Mouse (Mus musculus): Measurements from ENCODE around the gene Tcte1.

Tcte1 gene

DNA sequence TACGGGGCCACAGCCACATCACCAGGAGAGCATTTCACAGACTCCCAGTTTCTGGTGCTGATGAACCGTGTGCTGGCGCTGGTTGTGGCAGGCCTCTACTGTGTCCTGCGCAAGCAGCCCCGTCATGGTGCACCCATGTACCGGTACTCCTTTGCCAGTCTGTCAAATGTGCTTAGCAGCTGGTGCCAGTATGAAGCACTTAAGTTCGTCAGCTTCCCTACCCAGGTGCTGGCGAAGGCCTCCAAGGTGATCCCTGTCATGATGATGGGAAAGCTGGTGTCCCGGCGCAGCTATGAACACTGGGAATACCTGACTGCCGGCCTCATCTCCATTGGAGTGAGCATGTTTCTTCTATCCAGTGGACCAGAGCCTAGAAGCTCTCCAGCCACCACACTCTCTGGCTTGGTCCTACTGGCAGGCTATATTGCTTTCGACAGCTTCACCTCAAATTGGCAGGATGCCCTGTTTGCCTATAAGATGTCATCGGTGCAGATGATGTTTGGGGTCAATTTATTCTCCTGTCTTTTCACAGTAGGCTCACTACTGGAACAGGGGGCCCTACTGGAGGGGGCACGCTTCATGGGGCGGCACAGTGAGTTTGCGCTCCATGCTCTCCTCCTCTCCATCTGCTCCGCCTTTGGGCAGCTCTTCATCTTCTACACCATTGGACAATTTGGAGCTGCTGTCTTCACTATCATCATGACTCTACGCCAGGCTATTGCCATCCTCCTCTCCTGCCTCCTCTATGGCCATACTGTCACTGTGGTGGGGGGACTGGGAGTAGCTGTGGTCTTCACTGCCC lies 43.3 kb downstream of the Tcte1 start:
- DNase-seq: no peak

DNA sequence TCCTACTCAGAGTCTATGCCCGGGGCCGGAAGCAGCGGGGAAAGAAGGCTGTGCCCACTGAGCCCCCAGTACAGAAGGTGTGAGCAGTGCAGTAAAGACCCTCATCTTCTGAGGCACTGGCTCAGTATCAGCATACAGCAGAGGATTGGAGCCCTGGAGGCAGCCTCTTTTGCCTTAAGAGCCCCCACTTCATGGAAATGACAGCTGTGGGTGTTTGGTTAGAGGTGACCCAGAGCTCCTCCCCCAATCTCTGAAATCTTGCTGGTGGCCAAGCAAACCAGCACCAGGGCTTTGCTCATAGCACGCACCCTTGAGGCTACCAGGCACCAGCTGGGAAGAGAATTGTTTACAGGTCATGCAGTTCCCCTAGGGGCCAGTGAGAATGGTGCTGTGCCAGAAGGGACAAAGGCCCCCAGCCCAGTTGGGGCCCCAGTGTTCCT lies 43.9 kb downstream of the Tcte1 start:
- DNase-seq: no peak

DNA sequence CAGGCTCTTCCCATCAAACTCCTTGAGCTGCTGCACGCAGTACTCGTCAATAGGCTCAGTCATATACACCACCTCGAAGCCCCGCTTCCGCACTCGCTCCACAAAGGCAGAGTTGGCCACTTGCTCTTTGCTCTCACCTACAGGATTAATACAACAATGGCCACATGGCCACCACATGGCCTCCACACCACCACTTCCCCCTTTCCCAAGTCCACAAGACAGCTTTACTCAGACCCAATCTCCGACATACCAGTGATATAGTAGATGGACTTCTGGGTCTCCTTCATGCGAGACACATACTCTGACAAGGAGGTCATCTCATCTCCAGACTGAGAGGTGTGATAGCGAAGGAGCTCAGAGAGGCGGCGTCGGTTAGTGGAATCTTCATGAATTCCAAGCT lies 45.8 kb downstream of the Tcte1 start:
- no peak for DNase-seq

DNA sequence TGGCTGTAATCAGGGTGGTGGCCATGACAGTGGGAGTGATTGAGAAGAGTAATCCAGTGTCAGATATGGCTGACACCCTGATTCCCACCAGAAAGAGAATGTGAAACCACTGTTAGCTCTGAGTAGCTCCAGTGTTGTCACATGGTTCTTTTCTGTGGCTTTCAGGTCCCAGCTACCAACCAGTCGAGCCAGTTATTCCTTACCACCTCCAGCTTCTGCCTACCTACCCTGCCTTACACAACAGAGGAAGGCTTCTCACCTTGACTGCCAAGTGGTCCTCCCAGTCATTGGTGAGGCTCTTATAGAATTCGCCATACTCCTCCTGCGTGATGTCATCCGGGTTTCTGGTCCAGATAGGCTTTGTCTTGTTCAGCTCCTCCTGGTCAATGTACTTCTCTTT lies 46.8 kb downstream of the Tcte1 start:
- no peak for DNase-seq

DNA sequence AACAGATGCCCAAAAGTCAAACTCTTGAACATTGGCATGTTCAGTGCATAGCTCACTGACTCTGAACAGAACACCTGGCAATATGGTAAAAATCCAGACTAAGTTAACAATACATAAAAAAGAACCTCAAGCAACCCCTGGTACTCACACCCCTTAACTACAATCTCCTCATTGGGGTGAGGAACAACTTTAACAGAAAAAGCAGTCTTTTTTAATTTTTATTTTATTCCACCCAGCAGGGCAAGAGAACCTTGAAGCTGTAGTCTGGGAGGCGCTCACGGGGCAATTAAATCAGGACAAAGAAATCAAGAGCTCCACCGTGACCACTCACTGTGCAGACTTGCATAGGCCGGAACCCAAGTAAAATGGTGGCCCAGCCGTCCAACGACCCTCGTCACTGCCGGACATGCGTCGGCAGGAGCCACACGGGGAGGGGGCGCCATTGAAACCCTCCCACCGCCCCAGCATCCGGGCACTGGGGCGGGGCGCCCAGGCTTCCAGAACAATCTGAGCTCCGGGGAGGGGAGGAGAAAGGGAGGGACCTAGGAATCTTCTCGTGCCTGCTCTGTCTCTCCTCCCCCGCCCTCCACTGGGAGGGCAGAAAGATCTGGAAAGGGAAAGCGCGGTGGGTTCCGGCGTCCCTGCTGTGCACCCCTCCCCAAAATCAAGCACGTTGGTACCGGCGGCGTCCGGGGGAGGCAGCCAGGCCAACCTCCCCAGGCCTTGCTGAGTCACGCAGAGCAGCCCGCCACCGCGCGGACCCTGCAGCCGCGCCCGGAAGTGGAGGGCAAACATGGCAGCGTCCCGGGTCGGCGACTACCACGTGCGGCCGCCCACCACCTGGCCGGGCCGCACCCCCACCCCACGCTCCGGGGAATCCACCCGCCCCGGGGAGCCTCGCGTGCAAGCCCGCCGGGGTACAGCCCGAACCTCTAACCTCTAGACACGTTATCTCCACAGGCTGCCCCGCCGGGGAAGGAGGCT lies 49.2 kb downstream of the Tcte1 start:
- DNase-seq: peak; percentile 82

DNA sequence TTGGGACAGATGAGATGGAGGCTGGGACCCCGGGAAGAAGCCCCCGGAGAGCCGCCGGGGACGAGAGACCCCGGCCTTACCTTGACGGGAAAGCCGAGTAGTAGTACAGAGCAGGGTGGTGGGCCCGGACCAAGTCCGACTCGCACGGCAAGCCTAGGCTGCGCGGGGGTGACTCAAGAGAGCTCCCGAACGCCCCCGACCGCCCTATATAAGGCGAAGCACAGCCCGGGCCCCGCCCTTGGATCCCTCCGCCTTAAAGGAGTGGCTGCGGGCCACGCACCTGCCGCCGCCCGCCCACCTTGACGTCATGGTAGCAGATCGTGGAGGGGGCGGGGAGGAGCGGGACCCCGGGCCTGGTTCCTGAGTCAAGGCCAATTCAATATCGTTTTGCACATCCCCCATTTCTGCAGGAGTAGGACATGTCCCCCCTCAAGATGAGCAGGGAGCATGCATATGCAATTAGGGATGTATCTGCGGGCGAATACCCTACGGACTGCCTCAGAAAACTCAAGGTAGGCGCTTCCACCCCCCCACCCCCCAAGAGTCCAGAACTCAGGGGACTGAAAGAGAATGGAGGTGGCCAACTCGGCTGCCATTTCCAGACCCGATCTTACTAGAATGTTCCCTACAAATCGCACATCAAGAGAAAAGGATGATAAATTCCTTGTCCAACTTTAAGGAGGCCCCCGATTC lies 50.0 kb downstream of the Tcte1 start, which contains the start of gene Hsp90ab1:
Gene Hsp90ab1, minus strand, starts transcription at position 185 of the 693 bp plus-strand sequence.
- peak; percentile 98 for DNase-seq

DNA sequence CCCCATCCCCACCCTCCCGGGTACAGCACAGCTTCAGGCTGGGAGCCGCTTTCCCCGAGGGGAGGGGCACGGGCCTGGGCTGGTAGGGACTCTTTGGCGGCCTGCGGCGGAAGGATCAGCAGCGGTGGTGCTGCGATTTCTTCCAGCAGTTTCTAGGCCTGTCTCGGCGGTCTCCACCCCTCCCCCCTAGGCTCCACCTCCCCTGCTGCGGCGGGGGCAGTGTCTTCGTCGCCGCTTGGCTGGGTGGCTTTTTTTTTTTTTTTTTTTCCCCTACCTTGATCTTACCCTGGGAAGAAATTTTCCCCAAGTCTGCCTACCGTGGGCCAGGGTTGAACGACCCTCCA lies 50.5 kb downstream of the Tcte1 start:
- DNase-seq: peak; percentile 99

DNA sequence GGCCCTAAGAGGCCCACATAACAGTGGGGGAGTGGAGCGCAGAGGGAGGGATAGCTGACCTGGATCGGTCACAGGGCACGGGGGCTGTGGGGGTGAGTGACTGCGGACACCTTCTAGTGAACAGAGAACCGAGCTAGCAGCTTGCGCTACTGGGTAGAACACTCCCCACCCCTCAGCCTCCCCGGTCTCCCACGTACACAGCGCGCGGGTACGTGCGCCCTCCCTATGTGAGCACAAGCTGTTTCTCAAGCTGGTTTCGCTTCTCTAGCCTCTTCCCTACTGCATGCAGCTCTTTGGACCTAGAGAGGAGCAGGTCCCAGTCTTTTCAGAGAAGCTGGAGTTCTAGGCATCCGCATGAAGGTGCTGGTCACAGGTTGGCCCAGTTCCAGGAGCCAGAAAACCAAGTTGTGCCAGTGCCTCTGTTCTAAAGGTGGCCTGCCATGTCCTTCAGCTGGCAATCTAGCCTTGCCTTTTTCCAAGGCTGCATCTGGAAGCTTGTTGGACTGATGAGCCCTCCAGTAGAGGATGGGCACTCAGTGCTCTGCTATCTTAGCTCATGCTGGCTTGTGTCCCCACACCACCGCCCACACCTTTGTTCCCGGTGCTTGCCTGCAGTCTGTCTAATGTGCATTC lies 51.0 kb downstream of the Tcte1 start:
- DNase-seq: peak; percentile 75

DNA sequence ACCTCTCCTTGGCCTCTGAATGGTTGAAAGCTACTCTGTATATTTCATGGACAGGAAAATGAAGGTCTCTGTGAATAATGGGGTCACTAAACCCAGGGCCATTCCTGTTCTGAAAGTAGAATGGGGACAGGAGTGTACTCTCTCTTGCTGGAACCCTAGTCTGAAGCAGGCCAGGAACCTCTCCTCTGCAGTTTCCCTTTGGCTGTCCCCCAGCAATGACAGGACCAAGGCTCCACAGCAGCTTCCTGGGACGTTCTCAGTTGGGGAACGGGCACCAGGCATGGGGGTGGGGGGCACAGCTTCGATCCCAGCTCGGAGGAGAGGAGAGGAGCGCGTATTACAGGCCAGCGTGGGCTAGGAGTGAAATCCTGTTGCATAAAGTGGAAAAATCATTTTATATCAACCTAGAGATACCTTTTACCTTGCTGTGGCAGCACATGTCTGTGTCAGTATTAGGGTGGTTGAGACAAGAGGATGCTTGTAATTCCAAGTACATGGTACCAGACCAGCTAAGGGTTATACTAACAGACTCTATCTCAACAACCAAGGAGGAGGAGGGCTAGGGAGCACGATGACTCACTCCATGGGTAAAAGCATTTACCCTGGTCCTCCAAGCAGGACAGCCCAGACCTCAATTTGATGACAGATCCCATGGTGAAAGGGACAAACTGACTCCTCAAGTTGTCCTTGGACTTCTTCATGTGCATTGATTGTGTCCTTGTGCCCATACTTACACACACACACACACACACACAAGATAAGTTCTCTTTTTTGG lies 52.1 kb downstream of the Tcte1 start:
- no peak for DNase-seq

DNA sequence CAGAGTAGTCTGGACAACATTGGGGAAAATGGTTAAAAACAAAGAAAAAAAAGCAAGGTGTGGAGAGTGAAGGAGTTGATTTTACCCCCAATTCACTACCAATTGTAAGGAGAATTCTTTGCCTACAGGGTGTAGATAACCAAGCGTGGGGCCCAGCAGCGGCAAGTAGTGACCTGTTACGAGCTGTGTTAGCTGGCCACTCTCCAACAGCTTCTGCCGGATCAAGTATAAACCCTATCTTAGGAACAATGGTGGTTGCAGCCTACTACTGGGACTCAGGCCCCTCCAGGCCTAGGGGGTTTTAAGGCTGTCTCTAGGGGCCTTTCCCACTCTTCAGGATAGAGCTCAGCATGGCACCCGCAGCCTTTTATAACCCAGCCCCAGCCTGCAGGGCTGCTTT lies 55.0 kb downstream of the Tcte1 start:
- no peak for DNase-seq

DNA sequence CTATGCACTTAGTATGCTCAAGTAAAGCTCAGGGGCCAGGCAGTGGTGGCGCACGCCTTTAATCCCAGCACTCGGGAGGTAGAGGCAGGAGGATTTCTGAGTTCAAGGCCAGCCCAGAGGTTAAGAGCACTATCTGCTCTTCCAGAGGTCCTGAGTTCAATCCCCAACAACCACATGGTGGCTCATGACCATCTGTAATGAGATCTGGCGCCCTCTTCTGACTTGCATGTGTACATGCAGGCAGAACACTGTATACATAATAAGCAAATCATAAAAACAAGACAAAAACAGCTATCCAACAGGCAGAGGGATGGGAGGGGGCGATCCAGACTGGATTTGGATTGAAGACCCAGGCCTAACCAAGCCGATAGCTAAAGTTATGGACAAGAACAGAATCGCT lies 55.6 kb downstream of the Tcte1 start:
- DNase-seq: no peak

DNA sequence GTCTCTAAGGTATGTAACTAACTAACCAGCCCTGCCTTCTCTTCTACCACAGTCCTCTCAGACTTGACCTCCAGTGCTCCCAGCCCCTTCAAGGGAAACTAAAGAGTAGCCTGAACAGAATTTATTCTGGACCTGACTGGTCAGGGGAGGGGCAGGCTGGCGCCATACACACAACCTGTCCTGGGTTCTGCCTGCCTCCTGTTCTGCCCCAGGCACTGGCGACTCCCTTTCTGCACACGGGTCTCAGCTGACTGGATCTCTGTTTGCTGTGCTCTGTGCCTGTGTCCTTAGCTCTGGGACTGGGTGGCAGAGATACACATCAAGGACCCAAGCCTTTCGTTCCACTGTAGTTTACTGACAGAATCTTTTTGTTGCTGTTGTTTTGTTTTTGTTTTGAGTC lies 56.3 kb downstream of the Tcte1 start:
- DNase-seq: peak; percentile 67

DNA sequence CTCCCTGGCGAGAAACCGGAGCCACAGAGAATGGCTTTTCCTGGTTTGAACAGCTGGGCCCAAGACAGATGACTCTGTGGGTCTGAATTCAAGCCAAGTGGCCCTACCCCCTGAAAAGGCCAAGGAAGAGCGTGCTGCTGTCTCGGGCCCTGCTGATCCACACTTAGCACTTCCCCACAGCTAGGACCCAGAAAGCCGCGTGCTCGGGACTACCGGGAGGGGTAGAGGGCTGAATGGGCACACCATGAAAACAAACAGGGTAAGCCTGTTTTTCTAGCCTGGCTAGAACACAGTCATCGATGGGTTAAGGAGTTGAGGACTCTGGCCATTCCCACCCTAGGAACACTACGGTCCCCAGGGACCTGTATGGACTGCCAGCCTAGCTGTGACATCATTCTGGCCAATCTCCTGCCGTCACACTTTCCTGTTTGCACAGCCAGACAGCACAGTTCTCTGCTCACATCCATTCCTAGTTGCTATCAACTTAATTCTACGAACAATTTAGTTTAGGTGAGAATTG lies 57.8 kb downstream of the Tcte1 start:
- DNase-seq: peak; percentile 60

DNA sequence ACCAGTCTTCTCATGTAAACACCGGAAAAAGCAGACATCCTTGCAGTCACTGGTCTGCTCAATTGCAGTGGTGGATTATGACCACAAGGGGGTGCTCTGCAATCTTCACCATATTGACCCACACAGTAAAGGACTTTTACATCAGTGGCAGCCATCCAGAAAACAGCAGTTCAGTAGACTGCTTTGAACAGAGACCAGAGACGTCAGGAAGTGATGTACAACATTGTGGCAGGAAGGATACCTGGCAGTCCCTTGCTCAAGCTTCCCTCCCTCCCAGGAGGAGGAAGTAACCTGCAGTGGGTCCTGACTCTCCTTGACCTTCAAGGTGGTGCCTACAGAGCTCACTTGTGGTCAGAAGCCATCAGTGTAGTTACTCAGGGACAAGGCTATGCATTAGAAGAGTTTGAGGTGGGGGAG lies 58.3 kb downstream of the Tcte1 start:
- peak; percentile 85 for DNase-seq

DNA sequence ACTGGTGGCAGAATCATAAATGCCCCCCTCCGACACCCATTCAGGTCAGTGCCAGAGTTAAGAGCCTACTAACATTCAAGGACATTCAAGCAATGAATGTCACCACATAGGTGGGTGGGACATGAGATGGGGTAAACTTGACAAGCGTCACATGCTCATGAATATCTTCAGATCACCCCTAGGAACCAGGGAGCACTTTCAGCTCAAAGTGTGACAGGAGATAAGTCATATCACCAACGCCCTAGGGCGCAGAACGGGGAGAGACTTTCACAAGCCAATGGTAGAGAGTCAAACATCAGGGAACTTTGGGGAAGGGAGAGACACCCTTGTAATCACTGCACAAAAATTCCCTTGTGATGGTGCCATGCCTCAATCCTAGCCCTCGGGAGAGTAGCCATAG lies 59.0 kb downstream of the Tcte1 start:
- DNase-seq: no peak

DNA sequence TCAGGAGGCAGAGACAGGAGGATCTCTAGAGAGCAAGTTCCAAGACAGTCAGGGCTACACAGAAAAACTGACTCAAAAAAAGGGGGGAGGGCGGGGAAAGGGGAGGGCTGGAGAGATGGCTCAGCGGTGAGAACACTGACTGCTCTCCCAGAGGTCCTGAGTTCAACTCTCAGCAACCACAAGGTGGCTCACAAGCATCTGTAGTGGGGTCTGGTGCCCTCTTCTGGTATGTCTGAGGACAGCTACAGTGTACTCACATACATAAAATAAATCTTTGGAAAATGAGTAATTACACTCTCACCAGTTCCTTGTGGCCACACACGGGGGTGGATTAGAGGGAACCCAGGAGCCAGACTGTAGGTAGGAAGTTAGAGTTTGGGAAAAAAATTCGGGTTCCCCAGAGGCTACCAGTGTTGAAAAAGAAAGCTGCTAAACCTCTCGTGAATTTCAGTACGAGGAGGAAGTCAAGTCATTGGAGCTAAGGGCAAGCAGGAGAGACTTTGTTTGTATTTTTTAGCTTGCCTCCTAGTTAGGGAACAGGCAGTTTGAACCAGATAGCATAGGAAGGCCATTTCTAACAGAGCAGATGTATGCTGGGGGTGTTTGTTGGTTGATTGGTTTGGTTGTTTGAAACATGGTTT lies 59.6 kb downstream of the Tcte1 start:
- DNase-seq: no peak

DNA sequence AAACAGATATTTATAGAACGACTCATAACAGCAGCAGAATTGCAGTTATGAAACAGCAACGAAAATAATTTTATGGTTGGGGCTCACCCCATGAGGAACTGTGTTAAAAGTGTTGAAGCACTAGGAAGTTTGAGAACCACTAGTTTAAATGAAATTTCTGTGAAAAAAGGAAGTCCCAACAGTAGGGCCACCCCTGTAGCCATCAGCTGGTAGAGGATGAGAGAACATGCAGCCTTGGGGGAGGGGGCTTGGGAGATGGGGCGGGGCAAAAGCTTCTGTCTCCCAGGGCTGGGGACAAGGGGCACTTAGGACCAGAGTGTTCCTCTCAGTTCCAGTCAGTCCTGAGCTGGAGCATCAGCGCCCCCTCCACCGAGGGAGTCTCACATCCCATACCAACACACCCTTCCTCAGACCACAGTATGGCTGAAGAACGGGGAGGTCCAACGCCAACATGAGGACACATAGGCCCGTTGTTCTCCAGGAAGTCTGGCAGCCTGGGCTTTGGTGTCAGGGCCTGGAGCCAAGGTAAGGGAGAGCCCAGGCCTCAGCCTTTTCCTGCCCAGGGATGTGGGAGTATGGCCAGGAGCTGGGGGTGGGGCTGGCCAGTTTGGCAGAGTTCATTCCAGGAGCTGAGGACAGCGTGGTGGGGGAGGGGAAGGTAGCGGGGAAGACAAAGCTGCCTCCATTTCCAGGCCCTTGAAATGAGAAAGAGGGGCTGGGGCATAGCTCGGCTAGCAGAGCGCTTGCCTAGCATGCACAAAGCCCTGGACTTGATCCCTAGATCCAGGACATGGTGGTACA lies 61.1 kb downstream of the Tcte1 start:
- DNase-seq: peak; percentile 86

DNA sequence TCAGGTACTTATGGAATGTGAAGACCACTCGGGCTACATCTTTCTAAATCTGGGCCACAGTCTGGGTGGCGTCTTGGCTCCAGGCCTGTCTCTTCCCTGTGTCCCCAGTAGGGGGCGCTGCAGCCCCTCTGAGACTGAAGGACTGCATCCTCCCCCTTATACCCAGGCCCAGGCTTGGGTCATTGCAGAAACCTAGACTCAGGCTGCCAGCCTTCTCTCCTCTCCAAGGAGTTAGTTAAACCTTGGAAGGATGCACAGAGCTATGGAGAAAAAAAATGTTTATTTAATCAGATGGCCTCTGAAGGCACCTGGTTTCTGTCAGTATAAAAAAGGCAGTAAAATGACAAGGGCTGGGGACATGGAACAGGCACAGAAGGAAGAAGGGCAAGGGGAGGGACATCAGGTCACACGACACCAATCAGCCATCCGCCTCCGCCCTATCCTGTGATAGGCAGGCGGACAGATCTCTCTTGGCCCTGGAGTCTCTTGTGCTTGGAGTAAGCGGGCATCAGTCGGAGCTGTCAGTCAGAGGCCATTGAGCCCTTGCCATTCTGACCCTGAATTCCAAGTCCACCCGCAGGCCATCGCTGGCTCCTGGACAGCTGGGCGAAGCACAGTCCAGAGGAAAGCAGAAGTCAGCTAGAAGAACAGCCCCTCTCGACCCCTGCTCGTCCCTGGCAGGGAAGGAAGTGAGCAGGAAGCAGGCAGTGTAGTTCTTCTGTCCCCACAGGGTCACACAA lies 61.9 kb downstream of the Tcte1 start:
- DNase-seq: peak; percentile 80

DNA sequence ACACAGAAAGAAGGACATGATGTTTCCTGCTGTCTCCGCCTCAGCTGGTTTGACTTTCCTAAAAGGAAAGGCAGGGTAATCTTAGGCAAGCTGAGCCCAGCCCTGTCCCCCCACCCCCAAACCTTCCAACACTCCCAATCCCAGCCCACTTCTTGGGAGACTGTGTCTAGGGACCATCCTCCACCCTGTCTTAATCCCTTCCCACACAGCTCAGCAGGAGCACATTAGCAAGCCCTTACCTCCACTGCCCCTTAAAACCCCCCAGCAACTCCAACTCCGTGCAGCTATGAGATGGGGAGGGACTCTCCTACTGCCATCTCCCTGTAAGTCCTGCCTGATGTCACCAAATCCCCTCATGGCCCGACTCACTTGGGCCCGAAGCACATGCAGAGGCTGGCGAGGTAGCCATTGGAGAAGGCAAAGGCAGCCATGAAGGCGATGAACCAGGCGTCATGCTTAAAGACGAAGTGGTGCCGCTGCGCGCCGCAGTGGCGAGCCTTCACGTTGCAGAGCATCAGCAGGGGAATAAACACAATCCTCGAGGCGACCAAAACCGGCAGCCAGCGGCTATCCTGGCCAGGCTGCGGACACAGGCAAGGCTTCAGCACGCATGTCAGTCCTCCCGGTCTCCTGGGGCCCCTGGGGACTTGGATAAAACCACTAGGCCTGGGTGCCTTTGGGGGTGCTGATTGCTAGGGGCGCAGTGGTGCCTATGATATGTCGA lies 62.7 kb downstream of the Tcte1 start:
- no peak for DNase-seq

Measured in kidney, adult 9 months (tissue).